Comparison of ENCODE assay signal across 8 mouse cellular contexts in the genomic region with DNA sequence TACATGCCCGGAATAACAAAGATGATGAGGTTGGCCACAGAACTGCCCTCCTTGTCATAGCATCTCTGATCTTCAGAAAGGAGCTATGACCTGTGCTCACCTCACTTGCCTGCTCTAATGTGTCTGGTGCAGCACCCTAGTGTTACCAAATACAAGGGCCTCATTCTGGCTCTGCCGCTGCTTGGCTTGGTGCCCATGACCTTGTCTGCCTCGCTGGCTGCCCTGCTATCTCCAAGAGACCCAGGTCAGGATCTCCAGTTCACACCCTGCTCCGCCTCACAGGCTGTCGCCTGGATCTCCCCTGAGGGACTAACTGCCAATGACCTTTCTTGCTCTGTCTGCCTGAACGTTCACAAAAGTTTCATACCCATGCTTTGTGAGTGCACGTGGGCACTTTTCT. TPM values are rescaled to one million over a fixed set of nuclear protein-coding genes. Genes with fewer than 3 reads are reported as not detected.
DNase-seq lines count a peak whose midpoint lies in the region; ATAC-seq lines count a peak whose summit lies in the region.

No protein-coding gene starts in this region.

- H3K4me1 ChIP-seq in midbrain, embryonic 16.5 days (ENCODE audit: control insufficient read depth, insufficient read depth, low read length) = peaks cover 48% of the 10 kb centered on the region

- no peak overlapping the region for H3K27ac ChIP-seq in midbrain, embryonic 16.5 days (ENCODE audit: low read length)

- H3K9me3 ChIP-seq in midbrain, embryonic 16.5 days (replicated peaks; ENCODE audit: control insufficient read depth, low read length, poor library complexity, severe bottlenecking) = no peaks in the 10 kb centered on the region

- H3K9ac ChIP-seq in midbrain, embryonic 16.5 days (ENCODE audit: low read depth, low read length) = 0 out of 2 replicates have a peak overlapping the region, but pooled peaks have one; percentile 31

- peak; percentile 97 for DNase-seq in heart, adult 11 months
- no peak for DNase-seq in heart, adult 8-10 months (ENCODE audit: low spot score)
- DNase-seq in heart, adult 9 months (ENCODE audit: low spot score in 2 of 2) = peak; percentile 67 to 78
- peak; percentile 72 for DNase-seq in kidney, postnatal 10 days
- no peak for DNase-seq in right cerebral cortex, adult 2 months (ENCODE audit: low spot score in 2 of 2)
- no peak for DNase-seq in thymus, postnatal 25 days
- no peak for DNase-seq in frontal cortex, postnatal 36 days (ENCODE audit: low spot score in 2 of 2)

- 54% methylated on average over 7 of the region's 7 CpGs for WGBS in midbrain, embryonic 16.5 days

- no peak for ATAC-seq in midbrain, embryonic 16.5 days

- H3K4me2 ChIP-seq in midbrain, embryonic 16.5 days (ENCODE audit: low read length) = no peak overlapping the region

- no peaks in the 10 kb centered on the region for H3K27me3 ChIP-seq in midbrain, embryonic 16.5 days (ENCODE audit: control insufficient read depth, insufficient read depth, low read depth, low read length)

- no peaks in the 10 kb centered on the region for H3K36me3 ChIP-seq in midbrain, embryonic 16.5 days (ENCODE audit: control insufficient read depth, insufficient read depth, low read length)

- H3K4me3 ChIP-seq in midbrain, embryonic 16.5 days (ENCODE audit: low read depth, low read length) = no peak overlapping the region

RNA-seq across cellular contexts. Expression of gene Serpinh1, which starts 4.2 kb away (rescaled TPM):
- 100 to 1,000 TPM; 129 to 268 (median 205) TPM for total RNA-seq in heart, adult 8-10 months (2022)
- polyA plus RNA-seq in midbrain, embryonic 16.5 days (2015; fragmentation: Nextera tagmentation; extraction: Ambion mirVana) = 185 and 203 TPM in 2 replicates

RNA-seq across cellular contexts. Expression of gene Gdpd5, which starts 24.0 kb away (rescaled TPM):
- total RNA-seq in heart, adult 8-10 months (2022) = 10 to 100 TPM; 19.7 to 30.7 (median 24.3) TPM
- 45.0 and 55.6 TPM in 2 replicates for polyA plus RNA-seq in midbrain, embryonic 16.5 days (2015; fragmentation: Nextera tagmentation; extraction: Ambion mirVana)

Comparison
In these comparisons a context has a peak if more than half of its experiments do, and no peak if none do; other contexts are left out.
1. DNase-seq: peak in heart, adult 11 months (single experiment), heart, adult 9 months (2 of 2) and kidney, postnatal 10 days (single experiment); none in heart, adult 8-10 months (single experiment), right cerebral cortex, adult 2 months (0 of 2), thymus, postnatal 25 days (single experiment) and frontal cortex, postnatal 36 days (0 of 2).